Mouse (Mus musculus): ENCODE measurements around the gene Lin54.

Lin54 gene

DNA sequence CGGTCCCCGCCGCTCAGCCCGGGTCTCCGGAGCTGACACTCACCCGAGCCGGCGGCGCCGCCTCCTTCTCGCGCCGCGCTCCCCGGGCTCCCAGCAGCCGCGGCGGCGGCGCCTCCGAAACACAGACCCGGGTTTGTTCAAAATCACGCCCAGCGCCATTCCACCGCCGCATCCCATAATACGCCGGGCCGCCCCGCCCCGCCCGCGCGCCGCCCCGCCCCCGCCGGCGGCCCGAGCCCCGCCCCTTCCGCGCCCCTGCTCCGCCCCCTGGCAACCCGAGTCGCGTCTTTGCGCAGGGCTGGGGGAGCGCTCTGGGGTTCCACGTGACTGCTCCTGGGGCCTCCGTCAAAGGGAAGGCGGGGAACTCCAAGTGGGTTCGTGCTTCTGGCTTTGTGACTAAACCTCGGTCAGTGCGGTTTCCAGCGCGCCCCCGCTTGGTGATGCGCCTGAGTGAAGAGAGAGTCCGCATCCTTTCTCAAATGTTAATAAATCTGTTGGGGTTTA, at the start of gene Lin54:
Gene Lin54, minus strand, starts transcription at position 182 of the 504 bp plus-strand sequence.
- peak; percentile 99 for DNase-seq (ENCODE audit: low read depth)

GRCm38 (mm10) chr5:100550151-100550550, 49.7 kb upstream of the Lin54 start:
- DNase-seq (ENCODE audit: low read depth), result no peak

GRCm38 (mm10) chr5:100549311-100549710, 48.9 kb upstream of the Lin54 start:
- DNase-seq (ENCODE audit: low read depth), result no peak

- no peak for DNase-seq (ENCODE audit: low read depth)
Observed at GRCm38 (mm10) chr5:100548236-100548635, 47.8 kb upstream of the Lin54 start.

GRCm38 (mm10) chr5:100546294-100547080, 46.0 kb upstream of the Lin54 start:
- peak; percentile 37 for DNase-seq (ENCODE audit: low read depth)

- DNase-seq (ENCODE audit: low read depth), result peak; percentile 80
Observed at GRCm38 (mm10) chr5:100536638-100537037, 36.2 kb upstream of the Lin54 start.

- peak; percentile 62 for DNase-seq (ENCODE audit: low read depth)
Observed at GRCm38 (mm10) chr5:100535826-100536225, 35.4 kb upstream of the Lin54 start.

DNA sequence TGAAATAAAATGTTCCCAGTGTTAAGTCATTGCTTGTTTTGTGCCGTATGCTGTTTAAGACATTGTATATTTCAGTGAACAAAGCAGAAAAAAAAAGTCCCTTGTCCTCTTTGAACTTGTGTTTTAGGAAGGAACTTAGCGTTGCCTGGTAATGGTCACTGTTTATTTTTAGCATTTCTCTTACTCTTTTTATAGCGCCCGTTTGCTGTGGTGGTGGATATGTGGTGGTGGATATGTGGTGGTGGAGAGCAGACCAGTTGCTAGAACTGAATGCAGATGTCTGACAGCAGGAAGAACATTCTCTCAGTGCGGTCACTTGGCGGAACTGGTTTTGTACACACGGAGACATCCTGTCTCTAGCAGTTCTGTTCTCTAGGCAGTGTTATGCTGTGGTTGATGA, 25.7 kb upstream of the Lin54 start:
- DNase-seq (ENCODE audit: low read depth), result peak; percentile 87

DNA sequence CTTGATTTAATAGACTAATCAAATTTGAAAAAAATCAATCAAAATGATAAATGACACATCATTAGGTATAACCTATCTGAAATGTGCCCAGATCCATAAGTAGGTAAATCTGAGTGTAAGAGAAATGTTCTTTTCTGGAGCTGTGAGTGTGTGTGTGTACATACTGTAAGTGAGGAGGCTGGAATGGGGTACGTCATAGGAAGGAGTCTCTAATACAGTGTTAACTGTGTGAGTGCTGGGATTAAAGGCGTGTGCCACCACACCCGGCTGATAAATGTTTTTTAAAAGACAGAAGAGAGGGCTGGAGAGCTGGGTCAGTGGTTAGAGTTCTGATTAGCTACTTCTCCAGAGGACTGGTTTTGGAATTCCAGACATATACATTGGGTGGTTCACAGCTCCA, 25.2 kb upstream of the Lin54 start:
- no peak for DNase-seq (ENCODE audit: low read depth)

DNA sequence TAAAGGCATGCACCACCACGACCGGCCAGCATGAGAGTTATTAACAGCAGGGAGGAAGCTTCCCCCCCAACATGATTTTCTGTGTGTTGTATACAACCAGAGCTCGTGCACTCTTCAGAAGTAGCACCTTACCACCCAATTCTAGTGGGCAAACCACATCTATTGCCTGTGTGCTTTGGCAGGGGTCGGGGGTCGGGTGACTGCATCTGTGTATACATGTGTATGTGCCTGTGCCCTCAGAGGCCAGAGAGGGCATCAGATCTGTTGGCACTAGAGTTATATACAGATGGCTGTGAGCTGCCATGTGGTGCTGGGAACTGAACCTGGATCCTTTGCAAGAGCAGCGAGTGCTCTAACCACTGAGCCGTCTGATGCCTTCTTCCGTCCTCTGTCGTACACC, 24.5 kb upstream of the Lin54 start:
- no peak for DNase-seq (ENCODE audit: low read depth)

DNA sequence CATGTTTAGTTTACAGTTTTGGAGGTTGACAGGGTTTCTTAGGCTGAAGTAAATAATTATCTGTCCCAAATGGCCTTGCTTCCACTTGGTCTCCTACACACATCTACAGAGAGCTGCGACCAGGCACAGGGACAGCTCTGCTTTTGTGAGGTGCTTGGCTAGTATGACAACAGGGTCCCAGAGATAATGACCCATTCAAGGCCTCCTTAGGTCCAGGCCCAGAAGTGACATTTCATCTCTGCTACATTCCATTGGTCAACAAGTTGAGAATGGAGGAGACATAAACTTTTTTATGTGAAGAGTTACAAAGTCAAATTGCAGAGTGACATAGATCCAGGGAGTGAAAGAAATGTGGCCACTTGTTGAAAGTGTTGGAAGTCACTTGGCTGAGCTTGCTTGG, 22.9 kb upstream of the Lin54 start:
- DNase-seq (ENCODE audit: low read depth), result no peak

DNA sequence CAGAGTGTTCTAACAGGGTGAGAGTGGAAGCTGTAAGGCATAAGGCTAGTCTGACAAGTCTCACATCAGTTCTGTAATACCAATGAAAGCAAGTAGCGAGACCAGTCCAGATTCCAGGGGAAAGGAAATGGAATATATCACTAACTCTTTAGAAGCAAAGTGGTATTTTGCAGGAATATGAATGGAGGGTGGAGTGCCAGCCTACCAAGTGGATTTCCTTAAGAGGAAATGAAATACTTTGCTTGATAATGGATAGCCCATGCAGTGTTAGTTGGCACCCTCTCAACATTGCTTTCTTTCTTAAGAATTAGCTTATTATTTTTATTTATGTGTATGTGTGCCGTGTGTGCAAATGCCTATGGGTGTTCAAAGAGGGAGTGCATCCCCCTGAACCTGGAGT, 19.8 kb upstream of the Lin54 start:
- DNase-seq (ENCODE audit: low read depth), result no peak

DNA sequence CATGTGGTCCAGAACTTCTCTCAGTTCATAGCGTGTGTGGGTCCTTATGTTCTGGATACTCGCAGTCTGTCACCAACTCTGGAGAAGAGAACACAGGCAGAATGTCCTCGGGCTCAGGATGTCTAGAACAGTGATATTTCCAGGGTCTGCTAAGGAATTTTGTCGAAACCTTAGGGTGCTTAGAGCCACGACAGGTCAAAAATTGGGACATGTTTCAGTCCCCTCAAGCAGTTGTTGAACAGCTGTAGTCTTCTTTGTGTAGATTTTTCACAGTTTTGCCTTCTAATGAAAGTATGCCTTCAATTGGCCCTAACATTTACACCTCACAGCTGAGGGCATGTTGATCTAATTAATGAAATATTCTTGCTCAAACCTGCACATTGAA, 18.6 kb upstream of the Lin54 start:
- DNase-seq (ENCODE audit: low read depth), result no peak

DNA sequence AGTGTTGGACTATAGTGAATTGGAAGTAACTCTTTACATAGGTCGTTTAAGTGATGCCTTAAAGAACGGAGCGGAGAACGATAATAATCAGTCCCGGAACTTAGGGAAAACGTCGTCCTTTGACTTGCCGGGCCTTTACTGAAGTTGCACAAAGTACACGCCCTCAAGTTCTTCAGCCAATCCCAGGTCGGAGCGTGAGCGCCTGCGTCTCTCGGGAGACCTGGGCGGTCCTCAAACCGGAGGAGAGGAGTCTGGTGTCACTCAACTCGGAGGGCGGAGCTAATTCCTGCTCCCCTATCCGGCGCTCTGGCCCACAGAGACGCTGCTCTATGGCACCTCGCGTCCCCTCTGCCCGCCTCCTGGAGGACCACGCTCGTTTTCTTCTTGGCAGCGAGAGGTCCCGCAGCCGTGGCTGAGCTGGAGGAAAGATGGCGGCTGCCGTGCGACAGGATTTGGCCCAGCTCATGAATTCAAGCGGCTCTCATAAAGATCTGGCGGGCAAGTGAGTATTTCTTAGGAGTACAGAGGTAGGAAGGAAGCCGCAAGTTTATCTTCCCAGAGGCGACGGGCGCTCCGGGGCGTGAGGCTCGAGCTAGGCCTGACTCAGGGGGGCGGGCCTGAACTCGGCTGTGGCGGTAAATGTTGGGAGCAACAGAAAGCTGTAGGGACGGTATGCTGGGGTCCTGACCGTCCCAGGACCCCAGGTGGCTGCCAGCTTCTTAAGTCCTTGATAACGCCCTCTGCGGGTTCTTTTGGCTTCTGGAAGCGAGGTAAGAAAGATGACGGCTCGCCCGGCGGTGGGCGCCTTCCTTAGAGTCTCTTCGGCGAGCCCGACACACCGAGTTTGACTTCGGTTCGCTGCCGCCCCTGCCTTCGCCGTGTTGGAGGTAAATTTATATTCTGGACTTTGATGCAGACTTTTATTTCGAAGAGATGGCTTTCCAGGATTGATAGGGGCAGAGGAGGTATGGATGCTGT, 17.9 kb upstream of the Lin54 start, which contains the start of gene Cops4:
Gene Cops4, plus strand, starts transcription at position 261 of the 978 bp plus-strand sequence.
- peak; percentile 99 for DNase-seq (ENCODE audit: low read depth)

- no peak for DNase-seq (ENCODE audit: low read depth)
Observed at GRCm38 (mm10) chr5:100512576-100512975, 12.1 kb upstream of the Lin54 start.

- peak; percentile 59 for DNase-seq (ENCODE audit: low read depth)
Observed at GRCm38 (mm10) chr5:100509247-100509646, 8.8 kb upstream of the Lin54 start.

DNA sequence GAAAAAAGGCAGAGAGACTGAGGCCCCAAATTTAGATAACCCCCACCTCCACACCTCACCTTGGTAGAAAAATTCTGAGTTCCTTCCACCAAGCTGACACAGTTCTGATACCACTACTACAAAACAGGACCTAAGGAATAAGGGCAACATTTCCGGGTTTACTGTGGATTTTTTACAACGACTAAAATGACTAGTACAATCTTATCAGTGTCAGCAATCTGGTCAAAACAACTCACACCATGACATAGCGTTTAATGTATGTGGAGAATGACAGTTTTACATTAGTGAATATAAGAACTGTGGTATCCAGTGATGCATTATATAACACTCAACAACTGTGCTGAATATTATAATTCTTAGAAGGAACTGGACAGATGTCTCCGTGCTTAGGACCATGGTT, 828 bp upstream of the Lin54 start:
- peak; percentile 86 for DNase-seq (ENCODE audit: low read depth)

GRCm38 (mm10) chr5:100499831-100500304, 571 bp downstream of the Lin54 start:
- peak; percentile 75 for DNase-seq (ENCODE audit: low read depth)

DNA sequence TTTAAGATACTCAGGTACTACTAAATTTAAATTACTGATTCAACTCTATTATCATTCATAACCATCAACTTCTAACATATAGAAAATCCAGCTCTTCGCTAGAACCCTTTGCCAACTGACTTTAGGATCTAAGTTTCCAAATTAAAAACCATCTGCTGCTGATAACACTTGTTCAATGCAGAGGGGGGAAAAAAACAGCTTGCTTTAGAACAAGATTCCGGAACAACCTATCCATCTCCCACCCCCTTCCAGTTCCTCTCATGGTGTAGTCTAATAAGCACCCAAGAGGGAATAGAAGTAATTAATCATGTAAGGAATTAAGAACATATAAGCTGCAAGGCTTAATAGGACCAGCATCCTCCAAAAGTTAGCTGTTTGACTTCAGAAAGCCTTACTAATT, 1.2 kb downstream of the Lin54 start:
- no peak for DNase-seq (ENCODE audit: low read depth)

DNA sequence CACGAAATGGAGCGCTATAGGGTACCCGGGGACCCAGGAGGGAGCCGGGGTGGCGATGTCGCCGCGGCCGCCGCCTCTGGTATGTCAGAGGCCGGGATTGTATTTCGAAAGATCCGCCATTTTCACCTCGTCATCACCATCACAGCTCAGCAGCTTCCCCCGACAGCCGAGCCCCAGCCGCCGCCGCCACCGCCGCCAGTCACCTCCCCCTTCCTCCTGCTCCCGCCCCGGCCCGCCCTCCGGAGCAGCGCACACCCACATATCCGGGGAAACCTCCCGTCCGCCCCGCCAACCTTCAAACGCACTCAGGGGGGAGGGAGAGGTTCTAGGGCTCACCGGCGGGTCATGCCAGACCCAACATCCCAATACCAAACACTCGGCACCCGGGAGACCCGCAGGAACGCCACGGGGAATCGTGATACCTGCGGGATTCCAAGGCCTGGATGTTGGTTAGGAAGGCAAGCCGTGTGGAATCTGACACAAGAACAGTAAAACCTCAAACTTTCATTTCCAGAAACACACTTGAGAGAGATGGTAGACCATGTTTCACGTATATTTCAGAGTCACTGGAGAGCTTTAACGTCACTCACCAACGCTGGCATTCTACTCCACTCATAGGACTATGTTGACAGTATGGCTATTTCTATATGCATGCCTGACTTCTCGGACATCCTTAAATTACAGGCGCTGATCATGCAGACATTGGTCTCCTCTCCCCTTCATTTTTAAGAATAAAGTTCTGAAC, 1.8 kb downstream of the Lin54 start:
- DNase-seq (ENCODE audit: low read depth), result peak; percentile 94

DNA sequence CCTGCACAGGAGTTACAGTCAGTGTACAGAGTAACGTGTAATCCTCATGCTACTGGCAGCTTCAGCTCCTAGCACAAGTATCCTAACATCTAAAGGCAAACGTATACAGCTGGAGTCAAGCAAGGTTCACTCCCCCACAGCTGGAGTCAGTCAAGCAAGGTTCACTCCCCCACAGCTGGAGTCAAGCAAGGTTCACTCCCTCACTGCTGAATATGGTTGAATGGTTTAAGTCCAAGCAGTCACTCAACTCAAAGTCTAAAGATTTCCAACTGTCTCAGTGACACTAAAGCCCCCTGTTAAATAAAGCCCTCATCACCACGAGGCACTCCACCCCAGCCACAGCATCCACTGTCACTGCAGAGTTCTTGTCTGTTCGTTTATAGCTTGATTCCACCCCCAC, 8.7 kb downstream of the Lin54 start:
- DNase-seq (ENCODE audit: low read depth), result no peak

DNA sequence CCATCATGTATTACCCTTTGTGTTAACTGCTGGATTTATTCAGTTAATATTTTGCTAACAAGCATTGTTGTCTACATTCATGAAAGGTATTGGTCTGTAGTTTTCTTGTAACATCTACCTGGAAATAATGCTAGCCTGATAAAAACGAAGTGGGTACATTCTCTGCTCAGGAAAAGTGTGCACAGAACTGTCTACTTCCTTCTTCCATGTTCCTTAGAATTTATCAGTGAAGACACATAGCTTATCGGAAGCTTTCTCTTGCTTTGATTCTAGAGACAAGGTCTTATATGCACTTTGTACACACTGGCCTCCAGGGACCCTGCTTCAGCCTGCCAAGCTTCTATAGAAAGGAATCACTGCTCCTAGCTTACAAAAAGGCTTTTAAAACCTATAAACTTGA, 11.1 kb downstream of the Lin54 start:
- DNase-seq (ENCODE audit: low read depth), result no peak
